Mouse (Mus musculus): ENCODE measurements around the gene Iqschfp.

DNA sequence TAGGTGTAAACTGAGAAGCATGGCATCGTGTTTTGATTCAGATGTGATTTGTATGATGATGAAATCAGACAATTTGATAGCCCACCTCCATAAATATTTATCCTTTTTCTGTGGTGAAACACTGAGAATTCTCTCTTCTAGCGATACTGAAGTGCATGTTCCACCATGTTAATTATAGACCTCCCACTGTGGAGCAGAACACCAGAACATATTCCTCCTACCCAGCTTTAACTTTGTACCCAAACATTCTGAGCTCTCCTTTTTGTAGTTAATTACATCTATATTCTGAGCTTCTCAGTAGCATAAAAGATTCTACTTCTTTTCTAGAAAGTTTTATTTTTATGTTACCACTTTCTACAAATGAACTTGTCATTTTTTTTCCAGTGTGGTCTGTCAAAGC, 16.6 kb downstream of the Iqschfp start:
- TF ChIP-seq CTCF (IDR thresholded peaks at IDR 0.05; ENCODE audit: borderline replicate concordance, control insufficient read depth, extremely low read depth, insufficient read depth, low read length, poor library complexity) = no peak
- TF ChIP-seq POLR2A (IDR thresholded peaks at IDR 0.05; ENCODE audit: control insufficient read depth, extremely low read depth, insufficient read depth, low read length, poor library complexity) = no peak

All from thymus, adult 2 months (tissue).